Mouse (Mus musculus): Measurements from ENCODE around the gene Sarm1. TPM values are rescaled to one million over a fixed set of nuclear protein-coding genes. Genes with fewer than 3 reads are reported as not detected.
"Not testable (repeated sequence)": the region's sequence is repeated elsewhere in the genome, so short reads cannot be mapped to it uniquely, and the experiment has no call there.

Sarm1 gene
- total RNA-seq (2021) = 3.3 and 4.9 TPM in 2 replicates
- long read RNA-seq, experiment 1, full-length matches to known transcripts = 2 of 3 reads
- long read RNA-seq, experiment 1, partial matches to known transcripts = 0 of 3 reads
- long read RNA-seq, experiment 1, other reads (novel, unspliced or antisense) = 1 of 3 reads
- long read RNA-seq, experiment 2, full-length matches to known transcripts = 2 of 3 reads
- long read RNA-seq, experiment 2, partial matches to known transcripts = 0 of 3 reads
- long read RNA-seq, experiment 2, other reads (novel, unspliced or antisense) = 1 of 3 reads

- DNase-seq = peak; percentile 96
These were observed at the start of gene Sarm1 for GRCm38 (mm10) chr11:78497544-78498522. Sarm1 (minus strand) TSS chr11:78497754.

GRCm38 (mm10) chr11:78545181-78545580, 47.6 kb upstream of the Sarm1 start:
- no peak for DNase-seq

DNA sequence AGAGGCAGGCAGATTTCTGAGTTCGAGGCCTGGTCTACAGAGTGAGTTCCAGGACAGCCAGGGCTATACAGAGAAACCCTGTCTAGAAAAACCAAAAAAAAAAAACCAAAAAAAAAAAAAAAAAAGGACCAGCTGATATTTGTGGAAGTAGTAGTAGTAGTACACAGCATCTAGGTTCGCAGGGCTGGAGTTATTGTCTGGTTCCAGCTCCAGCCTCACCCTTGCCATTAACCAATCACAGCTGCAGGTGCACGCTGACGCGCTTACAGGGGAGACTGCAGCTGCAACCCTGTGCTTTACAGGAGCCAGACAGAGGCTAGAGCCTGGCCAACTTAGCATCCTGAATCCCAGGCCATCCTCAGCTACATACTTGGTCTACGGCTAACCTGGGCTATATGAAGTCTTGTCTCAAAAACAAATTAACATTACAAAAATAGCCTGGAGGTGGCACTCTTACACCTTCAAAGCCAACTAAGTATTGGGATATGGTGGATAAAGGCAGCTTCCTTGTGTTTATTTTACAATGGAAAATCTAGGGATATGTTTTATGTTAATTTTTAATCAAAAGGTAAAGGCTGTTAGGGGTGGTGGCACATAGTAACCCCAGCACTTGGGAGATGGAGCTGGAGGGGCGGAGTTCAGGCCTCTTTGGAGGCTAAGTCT, 47.0 kb upstream of the Sarm1 start:
- DNase-seq = no peak

DNA sequence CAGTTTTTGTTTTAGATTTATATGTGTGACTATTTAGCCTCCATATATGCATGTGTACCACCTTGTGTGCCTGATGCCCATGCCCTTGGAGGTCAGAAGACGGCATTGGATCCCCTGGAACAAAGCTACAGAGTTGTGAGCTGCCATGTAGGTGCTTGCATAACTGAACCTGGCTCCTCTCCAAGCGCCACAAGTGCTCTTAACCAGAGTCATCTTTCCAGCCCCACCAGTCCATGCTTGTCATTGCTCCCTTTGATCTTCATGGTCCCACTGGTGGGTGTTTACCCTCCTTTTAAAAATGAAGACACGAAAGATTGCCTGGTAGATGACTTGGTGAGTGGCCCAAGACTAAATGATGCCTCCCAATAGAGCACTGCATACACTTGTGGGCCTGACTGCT, 42.8 kb upstream of the Sarm1 start:
- peak; percentile 42 for DNase-seq

- DNase-seq = no peak
These were observed 39.1 kb upstream of the Sarm1 start for GRCm38 (mm10) chr11:78536690-78537084.

- DNase-seq = peak; percentile 99
These were observed 38.6 kb upstream of the Sarm1 start, which contains the start of the genes Tnfaip1 and Ift20 for GRCm38 (mm10) chr11:78536080-78536689. Tnfaip1 (minus strand) TSS chr11:78536332. Ift20 (plus strand) TSS chr11:78536361.

- peak; percentile 59 for DNase-seq
These were observed 38.0 kb upstream of the Sarm1 start for GRCm38 (mm10) chr11:78535376-78536079.

GRCm38 (mm10) chr11:78534516-78534915, 37.0 kb upstream of the Sarm1 start:
- no peak for DNase-seq

- not testable (repeated sequence) for DNase-seq
These were observed 34.0 kb upstream of the Sarm1 start for GRCm38 (mm10) chr11:78531515-78531914.

- peak; percentile 66 for DNase-seq
These were observed 33.5 kb upstream of the Sarm1 start for GRCm38 (mm10) chr11:78531046-78531445.

DNA sequence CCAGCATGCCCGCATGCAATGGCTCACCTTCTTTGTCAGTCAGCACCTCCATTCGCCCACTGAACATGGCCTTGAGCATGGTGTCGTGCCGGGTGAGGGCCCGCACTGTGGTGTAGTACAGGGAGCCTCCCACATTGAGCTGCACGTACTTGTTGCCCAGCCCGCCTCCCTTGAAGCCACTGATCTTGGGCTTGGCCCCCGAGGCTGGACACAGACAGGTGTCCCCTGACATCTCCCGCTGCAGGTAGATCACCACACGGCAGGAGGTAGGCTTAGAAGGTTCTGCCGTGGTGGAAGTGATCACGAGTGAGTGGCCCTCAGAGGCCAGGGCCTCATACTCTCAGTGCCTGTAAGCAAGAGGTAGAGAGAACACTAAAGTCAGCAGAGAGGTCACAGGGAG, 32.4 kb upstream of the Sarm1 start:
- DNase-seq = no peak

DNA sequence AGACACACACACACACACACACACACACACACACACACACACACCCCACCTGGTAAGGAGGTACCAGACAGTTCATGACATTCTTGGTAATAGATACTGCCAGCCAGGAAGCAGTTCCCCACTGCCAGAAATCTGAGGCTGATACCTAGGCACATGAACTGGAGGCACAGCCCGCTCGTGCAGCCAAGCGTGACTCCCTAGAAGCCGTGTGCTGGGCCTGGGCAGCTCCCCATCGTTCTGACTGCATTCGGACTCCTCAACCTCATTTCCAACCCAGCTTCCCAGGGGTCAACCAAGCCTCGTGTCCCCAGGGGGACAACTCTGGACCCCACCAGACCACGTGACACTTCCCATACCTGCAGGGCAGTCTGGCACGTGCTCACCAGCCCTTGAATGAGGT, 31.2 kb upstream of the Sarm1 start:
- no peak for DNase-seq

GRCm38 (mm10) chr11:78524838-78525237, 27.3 kb upstream of the Sarm1 start:
- DNase-seq = no peak

DNA sequence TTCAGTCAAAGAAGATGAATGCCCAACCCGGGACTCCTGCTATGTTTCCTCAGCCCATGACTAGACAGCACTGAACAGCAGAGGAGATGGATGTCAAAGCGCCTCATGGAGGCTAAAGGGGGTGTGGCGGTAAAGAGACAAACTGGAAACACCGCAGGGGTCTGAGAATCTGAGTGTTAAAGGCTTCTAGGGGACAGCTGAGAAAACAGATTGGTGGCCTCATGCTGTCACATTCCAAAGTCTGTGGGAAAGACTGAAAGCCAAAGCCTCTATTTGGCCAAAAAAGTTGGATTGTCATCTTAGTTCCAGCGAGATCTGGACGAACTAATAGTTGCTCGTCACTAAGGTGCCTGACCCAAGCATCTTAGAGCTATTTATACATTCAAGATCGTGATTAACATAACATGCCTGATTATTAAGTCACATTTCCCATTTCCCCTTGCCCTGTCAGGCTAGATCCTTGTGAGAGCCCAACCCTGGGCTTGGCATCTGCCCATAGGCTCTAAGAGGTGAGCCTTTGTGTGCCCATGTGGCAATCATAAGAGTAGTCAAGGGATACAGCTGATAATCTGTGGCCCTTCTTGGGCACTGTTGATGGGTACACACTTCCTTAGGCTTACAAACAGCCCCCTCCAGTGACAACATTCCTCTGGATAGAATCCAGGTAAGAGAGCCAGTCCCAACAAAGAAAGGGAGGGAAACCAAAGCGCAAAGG, 25.8 kb upstream of the Sarm1 start:
- DNase-seq = no peak

GRCm38 (mm10) chr11:78522481-78522997, 25.0 kb upstream of the Sarm1 start:
- DNase-seq = no peak

GRCm38 (mm10) chr11:78521880-78522279, 24.3 kb upstream of the Sarm1 start:
- no peak for DNase-seq

DNA sequence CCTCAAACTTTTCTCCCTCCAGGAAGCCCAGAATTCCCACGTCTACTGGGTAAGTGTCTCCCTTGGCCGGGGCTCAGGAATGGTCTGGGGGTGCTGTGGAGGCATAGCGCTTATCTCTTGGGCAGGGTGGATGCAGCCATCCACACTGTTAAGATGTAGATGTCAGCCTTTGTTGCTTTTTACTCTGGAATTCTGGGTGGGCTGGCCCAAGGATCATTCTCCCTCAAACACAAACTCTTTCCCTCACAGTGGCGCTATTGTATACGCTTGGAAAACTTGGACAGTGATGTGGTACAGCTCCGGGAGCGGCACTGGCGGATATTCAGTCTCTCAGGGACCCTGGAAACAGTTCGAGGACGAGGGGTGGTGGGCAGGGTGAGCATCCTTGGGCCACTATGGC, 21.4 kb upstream of the Sarm1 start:
- DNase-seq = no peak

GRCm38 (mm10) chr11:78515549-78516325, 18.2 kb upstream of the Sarm1 start:
- no peak for DNase-seq

DNA sequence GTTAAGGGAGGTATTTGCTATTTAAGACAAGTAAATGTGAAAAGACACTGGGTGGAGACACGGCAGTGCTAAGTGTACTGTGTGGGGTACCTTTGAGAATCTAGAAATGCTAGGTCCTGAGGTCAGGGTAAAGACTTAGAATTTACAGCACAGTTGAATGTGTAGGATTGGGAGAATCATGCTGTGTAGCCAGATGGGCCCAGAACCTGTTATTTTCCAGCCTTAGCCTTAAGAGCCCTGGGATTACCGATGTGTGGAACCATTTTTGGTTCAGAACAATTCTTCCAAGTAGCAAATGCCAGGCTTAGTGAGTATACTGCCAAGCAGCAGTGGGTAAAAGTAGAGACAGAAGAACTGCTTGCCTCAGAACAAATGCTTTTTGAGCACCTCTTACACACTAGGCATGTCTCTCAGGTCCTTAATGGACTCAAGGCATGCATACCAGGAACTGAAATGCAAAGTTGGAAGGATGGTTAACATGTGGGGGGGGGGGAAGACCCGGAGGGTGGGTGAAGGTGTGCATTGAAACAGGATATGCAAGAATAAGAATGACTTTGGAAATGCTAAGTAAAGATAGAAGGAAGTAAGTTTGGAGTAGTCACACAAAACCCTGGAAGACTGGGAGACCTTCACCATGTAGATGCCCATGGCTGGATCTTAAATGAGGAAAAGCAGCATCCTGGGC, 15.7 kb upstream of the Sarm1 start:
- DNase-seq = no peak
